19 mouse cellular contexts compared by ENCODE assay signal in genomic region chr9:91409771-91410170, GRCm38 (mm10). TPM values are rescaled to one million over a fixed set of nuclear protein-coding genes. Genes with fewer than 3 reads are reported as not detected.
DNase-seq lines count a peak whose midpoint lies in the region; ATAC-seq lines count a peak whose summit lies in the region.
"Had no signal": no experiment of that assay in that cellular context is flagged by ENCODE, and none has a peak within 500 bp of the region (broad histone marks: within the 10 kb centered on the region; RNA-seq: fewer than 3 reads in every experiment).

No protein-coding gene starts in this region.

- H3K27me3 ChIP-seq in hindbrain, embryonic 11.5 days (ENCODE audit: control insufficient read depth, insufficient read depth, low read length), result peaks cover 61% of the 10 kb centered on the region
- peaks cover 99% of the 10 kb centered on the region for H3K27me3 ChIP-seq in hindbrain, embryonic 10.5 days (ENCODE audit: insufficient read depth, poor library complexity, severe bottlenecking)
- H3K27me3 ChIP-seq in forebrain, embryonic 16.5 days (replicated peaks; ENCODE audit: control insufficient read depth, insufficient read depth, low read length), result peaks cover 55% of the 10 kb centered on the region
- H3K27me3 ChIP-seq in neural tube, embryonic 12.5 days (replicated peaks), result peaks cover 63% of the 10 kb centered on the region
- H3K27me3 ChIP-seq: CH12.LX had no signal

- H3K9ac ChIP-seq in hindbrain, embryonic 11.5 days (ENCODE audit: low read depth, low read length), result no peak overlapping the region
- H3K9ac ChIP-seq in forebrain, embryonic 16.5 days (replicated peaks; ENCODE audit: low read depth, low read length), result no peak overlapping the region
- no peak overlapping the region for H3K9ac ChIP-seq in neural tube, embryonic 12.5 days

- H3K4me2 ChIP-seq in hindbrain, embryonic 11.5 days (replicated peaks; ENCODE audit: low read depth, low read length), result 0 out of 2 replicates have a peak overlapping the region, but pooled peaks have one; percentile 11
- H3K4me2 ChIP-seq in forebrain, embryonic 16.5 days (ENCODE audit: low read length), result peak overlapping the region; percentile 17; the same call in 1 of the 2 replicates
- peak overlapping the region; percentile 43 for H3K4me2 ChIP-seq in neural tube, embryonic 12.5 days (replicated peaks)
- H3K4me2 ChIP-seq: liver, embryonic 11.5 days had no signal

- H3K4me1 ChIP-seq in hindbrain, embryonic 11.5 days (replicated peaks; ENCODE audit: control insufficient read depth, insufficient read depth, low read length), result 0 out of 2 replicates have a peak, but pooled peaks cover 2% of the 10 kb centered on the region
- H3K4me1 ChIP-seq in hindbrain, embryonic 10.5 days (replicated peaks), result peaks cover 36% of the 10 kb centered on the region
- peaks cover 4% of the 10 kb centered on the region; the same call in 1 of the 2 replicates for H3K4me1 ChIP-seq in forebrain, embryonic 16.5 days (replicated peaks; ENCODE audit: control insufficient read depth, insufficient read depth, low read length)
- H3K4me1 ChIP-seq in neural tube, embryonic 12.5 days, result peaks cover 14% of the 10 kb centered on the region

- no peak for ATAC-seq in hindbrain, embryonic 11.5 days (ENCODE audit: low FRiP score)
- ATAC-seq in forebrain, embryonic 16.5 days, result no peak
- ATAC-seq in neural tube, embryonic 12.5 days (ENCODE audit: low FRiP score, low read depth), result no peak
- ATAC-seq in activated CD4-positive, CD25-positive, alpha-beta regulatory T cell, adult 4 months, result no peak
- ATAC-seq: intestine, embryonic 16.5 days had no signal

- H3K36me3 ChIP-seq in hindbrain, embryonic 11.5 days (ENCODE audit: control insufficient read depth, insufficient read depth, low read length), result no peaks in the 10 kb centered on the region
- no peaks in the 10 kb centered on the region for H3K36me3 ChIP-seq in hindbrain, embryonic 10.5 days
- H3K36me3 ChIP-seq in forebrain, embryonic 16.5 days (ENCODE audit: control insufficient read depth, insufficient read depth), result no peaks in the 10 kb centered on the region
- H3K36me3 ChIP-seq in neural tube, embryonic 12.5 days, result no peaks in the 10 kb centered on the region

- no peaks in the 10 kb centered on the region for H3K9me3 ChIP-seq in hindbrain, embryonic 11.5 days (ENCODE audit: control insufficient read depth, low read length)
- H3K9me3 ChIP-seq in hindbrain, embryonic 10.5 days, result 0 out of 2 replicates have a peak, but pooled peaks cover 2% of the 10 kb centered on the region
- H3K9me3 ChIP-seq in forebrain, embryonic 16.5 days (ENCODE audit: control insufficient read depth, low read length), result no peaks in the 10 kb centered on the region
- H3K9me3 ChIP-seq in neural tube, embryonic 12.5 days, result no peaks in the 10 kb centered on the region

- H3K4me3 ChIP-seq in hindbrain, embryonic 11.5 days (ENCODE audit: low read depth, low read length), result 0 out of 2 replicates have a peak overlapping the region, but pooled peaks have one; percentile 2
- no peak overlapping the region; the same call in 1 of the 2 replicates for H3K4me3 ChIP-seq in hindbrain, embryonic 10.5 days
- no peak overlapping the region for H3K4me3 ChIP-seq in forebrain, embryonic 16.5 days (replicated peaks; ENCODE audit: low read length)
- no peak overlapping the region for H3K4me3 ChIP-seq in neural tube, embryonic 12.5 days
- H3K4me3 ChIP-seq: layer of hippocampus, adult 2 months had no signal

- peak; percentile 35 for DNase-seq in hindbrain, embryonic 11.5 days (ENCODE audit: low spot score)
- DNase-seq in hindbrain, embryonic 10.5 days (ENCODE audit: low spot score), result no peak
- DNase-seq in ZHBTc4 (ENCODE audit: low read depth, low spot score), result peak; percentile 26
- DNase-seq in urinary bladder, postnatal 4 days (ENCODE audit: low spot score in 2 of 2), result no peak
- no peak for DNase-seq in right cerebral cortex, postnatal 14 days
- DNase-seq: adrenal gland, postnatal 36 days; embryo, embryonic 11 days; gastrocnemius, postnatal 14 days; left cerebral cortex, postnatal 4 days; lung, adult 2 months; lung, postnatal 36 days had no signal

- H3K27ac ChIP-seq in hindbrain, embryonic 11.5 days (ENCODE audit: low read depth, low read length), result no peak overlapping the region
- no peak overlapping the region; the same call in 1 of the 2 replicates for H3K27ac ChIP-seq in hindbrain, embryonic 10.5 days
- H3K27ac ChIP-seq in forebrain, embryonic 16.5 days (ENCODE audit: low read length), result no peak overlapping the region
- H3K27ac ChIP-seq in neural tube, embryonic 12.5 days, result no peak overlapping the region
- H3K27ac ChIP-seq: kidney, postnatal 0 days; layer of hippocampus, adult 2 months had no signal

- 2% methylated on average over 3 of the region's 3 CpGs for WGBS in hindbrain, embryonic 11.5 days
- 0% methylated on average over 3 of the region's 3 CpGs for WGBS in hindbrain, embryonic 10.5 days
- WGBS in forebrain, embryonic 16.5 days, result 14% methylated on average over 3 of the region's 3 CpGs
- WGBS in neural tube, embryonic 12.5 days, result 4% methylated on average over 3 of the region's 3 CpGs

RNA-seq across cellular contexts. Expression of gene Zic1, which starts 44.2 kb away (rescaled TPM):
- polyA plus RNA-seq in hindbrain, embryonic 11.5 days (2014; fragmentation: Nextera tagmentation; extraction: Ambion mirVana), result 18.2 and 23.8 TPM in 2 replicates
- polyA plus RNA-seq in hindbrain, embryonic 10.5 days (2016; fragmentation: Nextera tagmentation; extraction: Ambion mirVana), result 6.9 and 8.1 TPM in 2 replicates
- 4.5 and 8.0 TPM in 2 replicates for polyA plus RNA-seq in forebrain, embryonic 16.5 days (2015; fragmentation: Nextera tagmentation; extraction: Ambion mirVana)
- polyA plus RNA-seq in neural tube, embryonic 12.5 days (2016; fragmentation: Nextera tagmentation; extraction: Ambion mirVana), result 19.0 and 19.9 TPM in 2 replicates
- polyA plus RNA-seq in activated CD4-positive, CD25-positive, alpha-beta regulatory T cell, adult 4 months (2017; shearing (Covaris generic)), result not detected
- polyA plus RNA-seq: intestine, embryonic 16.5 days; kidney, postnatal 0 days had no signal

RNA-seq across cellular contexts. Expression of gene Zic4, which starts 47.6 kb away (rescaled TPM):
- polyA plus RNA-seq in hindbrain, embryonic 11.5 days (2014; fragmentation: Nextera tagmentation; extraction: Ambion mirVana), result 32.8 and 36.5 TPM in 2 replicates
- 16.9 and 19.8 TPM in 2 replicates for polyA plus RNA-seq in hindbrain, embryonic 10.5 days (2016; fragmentation: Nextera tagmentation; extraction: Ambion mirVana)
- polyA plus RNA-seq in forebrain, embryonic 16.5 days (2015; fragmentation: Nextera tagmentation; extraction: Ambion mirVana), result 28.3 and 47.6 TPM in 2 replicates
- polyA plus RNA-seq in neural tube, embryonic 12.5 days (2016; fragmentation: Nextera tagmentation; extraction: Ambion mirVana), result 62.8 and 66.6 TPM in 2 replicates
- polyA plus RNA-seq in activated CD4-positive, CD25-positive, alpha-beta regulatory T cell, adult 4 months (2017; shearing (Covaris generic)), result not detected
- polyA plus RNA-seq: intestine, embryonic 16.5 days; kidney, postnatal 0 days; liver, embryonic 11.5 days; lung, adult 2 months had no signal

Comparison
In these comparisons a context has a peak if more than half of its experiments do, and no peak if none do; other contexts are left out.
1. DNase-seq: peak in hindbrain, embryonic 11.5 days (single experiment) and ZHBTc4 (single experiment); none in hindbrain, embryonic 10.5 days (single experiment), urinary bladder, postnatal 4 days (0 of 2) and right cerebral cortex, postnatal 14 days (single experiment).
2. RNA of gene Zic4, which starts 47.6 kb away (polyA plus RNA-seq): 62.8 to 66.6 TPM in neural tube, embryonic 12.5 days, 28.3 to 47.6 TPM in forebrain, embryonic 16.5 days, 32.8 to 36.5 TPM in hindbrain, embryonic 11.5 days and 16.9 to 19.8 TPM in hindbrain, embryonic 10.5 days; not detected in activated CD4-positive, CD25-positive, alpha-beta regulatory T cell, adult 4 months; every median in the first group is over 10 times any median in the second.
3. Peak in every context shown above with its lines, with median percentiles within 50 percentile points of each other: H3K4me2 ChIP-seq.